Mouse (Mus musculus) megakaryocyte, embryonic 14.5 days (primary cell): ENCODE measurements around the gene Dcakd. TPM values are rescaled to one million over a fixed set of nuclear protein-coding genes. Genes with fewer than 3 reads are reported as not detected.

Source experiments
- H3K27me3 ChIP-seq: replicated peaks from 2 replicates; pipeline ENCODE3; 2012; ENCODE audit warnings: inconsistent platforms
- H3K36me3 ChIP-seq: replicated peaks from 2 replicates; pipeline ENCODE3; 2012; ENCODE audit warnings: low read length, inconsistent platforms, mixed read lengths
- H3K4me1 ChIP-seq: 2 replicates; pipeline ENCODE4 v1.6.1; 2012; ENCODE audit warnings: inconsistent platforms
- H3K4me3 ChIP-seq: replicated peaks from 2 replicates; pipeline ENCODE3; 2012; ENCODE audit warnings: moderate library complexity, mild to moderate bottlenecking, inconsistent platforms
- H3K9me3 ChIP-seq: 2 replicates; pipeline ENCODE4 v1.6.1; 2012; ENCODE audit warnings: inconsistent platforms
- FLI1 ChIP-seq: IDR thresholded peaks from 2 replicates; pipeline ENCODE4 v1.6.1; 2012; ENCODE audit warnings: low read length, inconsistent platforms, mixed read lengths
- GATA1 ChIP-seq: IDR thresholded peaks from 3 replicates; pipeline ENCODE4 v1.6.1; 2012; ENCODE audit warnings: mixed read lengths, low read length, inconsistent platforms, borderline replicate concordance
- polyA plus RNA-seq: library from polyadenylated mRNA; stranded (reverse); fragments of >175 nt; gene quantifications from 2 replicates; pipeline ENCODE4 v1.2.3, GENCODE M21; 2012; ENCODE audit warnings: low replicate concordance; ENCODE audit not compliant: insufficient read depth

Dcakd gene
- polyA plus RNA-seq, 1 experiment, result 56.4 TPM

- Histone ChIP-seq H3K9me3 (no peaks in the 10 kb centered on the region), H3K4me1 (peaks cover 51% of the 10 kb centered on the region), H3K36me3 (peaks cover 47% of the 10 kb centered on the region), H3K27me3 (no peaks in the 10 kb centered on the region), H3K4me3 (peak overlapping the region; percentile 100)
- TF ChIP-seq GATA1 (no peak), FLI1 (no peak)
These were observed 1.2 kb downstream of the Dcakd start for GRCm38 (mm10) chr11:103026901-103027300.

- Histone ChIP-seq H3K4me1 (peaks cover 26% of the 10 kb centered on the region), H3K36me3 (peaks cover 69% of the 10 kb centered on the region), H3K27me3 (no peaks in the 10 kb centered on the region), H3K4me3 (no peak overlapping the region), H3K9me3 (no peaks in the 10 kb centered on the region)
- TF ChIP-seq GATA1, result no peak
- TF ChIP-seq FLI1, result no peak
These were observed 4.2 kb downstream of the Dcakd start for GRCm38 (mm10) chr11:103023974-103024373.

- peaks cover 28% of the 10 kb centered on the region for H3K4me1 ChIP-seq
- TF ChIP-seq GATA1 (no peak), FLI1 (no peak)
- no peaks in the 10 kb centered on the region for H3K27me3 ChIP-seq
- no peaks in the 10 kb centered on the region for H3K9me3 ChIP-seq
- H3K4me3 ChIP-seq, result no peak overlapping the region
- peaks cover 63% of the 10 kb centered on the region for H3K36me3 ChIP-seq
These were observed 7.3 kb downstream of the Dcakd start for GRCm38 (mm10) chr11:103020713-103021335.

- no peak for TF ChIP-seq FLI1
- TF ChIP-seq GATA1, result no peak
- Histone ChIP-seq H3K9me3 (no peaks in the 10 kb centered on the region), H3K36me3 (peaks cover 49% of the 10 kb centered on the region), H3K4me3 (no peak overlapping the region), H3K27me3 (no peaks in the 10 kb centered on the region), H3K4me1 (peaks cover 33% of the 10 kb centered on the region)
These were observed 8.8 kb downstream of the Dcakd start for GRCm38 (mm10) chr11:103019325-103019724.

- peaks cover 33% of the 10 kb centered on the region for H3K4me1 ChIP-seq
- no peaks in the 10 kb centered on the region for H3K9me3 ChIP-seq
- TF ChIP-seq GATA1 (no peak), FLI1 (no peak)
- peak overlapping the region; percentile 28 for H3K4me3 ChIP-seq
- no peaks in the 10 kb centered on the region for H3K27me3 ChIP-seq
- H3K36me3 ChIP-seq, result peaks cover 46% of the 10 kb centered on the region
These were observed 9.3 kb downstream of the Dcakd start for GRCm38 (mm10) chr11:103018860-103019259.

- peaks cover 33% of the 10 kb centered on the region for H3K4me1 ChIP-seq
- no peaks in the 10 kb centered on the region for H3K9me3 ChIP-seq
- H3K27me3 ChIP-seq, result no peaks in the 10 kb centered on the region
- no peak overlapping the region for H3K4me3 ChIP-seq
- TF ChIP-seq FLI1 (no peak), GATA1 (no peak)
- peaks cover 45% of the 10 kb centered on the region for H3K36me3 ChIP-seq
These were observed 10.5 kb downstream of the Dcakd start for GRCm38 (mm10) chr11:103017661-103018060.

- H3K36me3 ChIP-seq, result peaks cover 39% of the 10 kb centered on the region
- no peaks in the 10 kb centered on the region for H3K9me3 ChIP-seq
- H3K4me3 ChIP-seq, result peak overlapping the region; percentile 93
- peaks cover 28% of the 10 kb centered on the region for H3K4me1 ChIP-seq
- no peak for TF ChIP-seq FLI1
- H3K27me3 ChIP-seq, result no peaks in the 10 kb centered on the region
These were observed 11.2 kb downstream of the Dcakd start for GRCm38 (mm10) chr11:103016930-103017329.

- Histone ChIP-seq H3K36me3 (peaks cover 31% of the 10 kb centered on the region), H3K4me3 (peak overlapping the region; percentile 93), H3K9me3 (no peaks in the 10 kb centered on the region), H3K4me1 (peaks cover 27% of the 10 kb centered on the region), H3K27me3 (no peaks in the 10 kb centered on the region)
- no peak for TF ChIP-seq GATA1
- TF ChIP-seq FLI1, result no peak
These were observed 12.0 kb downstream of the Dcakd start for GRCm38 (mm10) chr11:103015881-103016825.

- Histone ChIP-seq H3K27me3 (no peaks in the 10 kb centered on the region), H3K4me1 (peaks cover 26% of the 10 kb centered on the region), H3K9me3 (peaks cover 2% of the 10 kb centered on the region; the same call in 1 of the 2 replicates), H3K4me3 (no peak overlapping the region), H3K36me3 (peaks cover 15% of the 10 kb centered on the region)
- TF ChIP-seq FLI1 (no peak), GATA1 (no peak)
These were observed 17.0 kb downstream of the Dcakd start for GRCm38 (mm10) chr11:103011206-103011497.

GRCm38 (mm10) chr11:103010454-103011205 lies 17.5 kb downstream of the Dcakd start:
- peaks cover 26% of the 10 kb centered on the region for H3K4me1 ChIP-seq
- TF ChIP-seq FLI1, result no peak
- no peak for TF ChIP-seq GATA1
- no peaks in the 10 kb centered on the region for H3K27me3 ChIP-seq
- peaks cover 2% of the 10 kb centered on the region; the same call in 1 of the 2 replicates for H3K9me3 ChIP-seq
- H3K36me3 ChIP-seq, result peaks cover 15% of the 10 kb centered on the region
- H3K4me3 ChIP-seq, result no peak overlapping the region
